Mouse (Mus musculus) C3H10T1/2 (cell line): ENCODE data around the gene Gdf2. TPM values are rescaled to one million over a fixed set of nuclear protein-coding genes. Genes with fewer than 3 reads are reported as not detected.

Experiments
- polyA plus RNA-seq, 2 experiments: library from polyadenylated mRNA; unstranded; fragments of >200 nt; fragmentation: generic; extraction: Trizol; gene quantifications; one replicate each; pipeline ENCODE4 v1.2.1; 2012; ENCODE audit warnings: missing spikeins in 2 of 2

The Gdf2 gene
- not detected for polyA plus RNA-seq

GRCm38 (mm10) chr14:33940739-33941138 lies at the start of gene Gdf2:
Gene Gdf2, plus strand, starts transcription at chr14:33941039.

GRCm38 (mm10) chr14:33923168-33924070 lies 17.4 kb upstream of the Gdf2 start, which contains the start of gene Gdf10:
Gene Gdf10, plus strand, starts transcription at chr14:33923587.

GRCm38 (mm10) chr14:33953761-33954160 lies 12.9 kb downstream of the Gdf2 start, which contains the start of gene Rbp3:
Gene Rbp3, plus strand, starts transcription at chr14:33954003.

GRCm38 (mm10) chr14:33978604-33979059 lies 37.8 kb downstream of the Gdf2 start, which contains the start of gene Zfp488:
Gene Zfp488, minus strand, starts transcription at chr14:33978764.

Other genes with a start within 250 kb of the Gdf2 start
- not detected for gene Gdf10, start 17.5 kb upstream of the Gdf2 start, polyA plus RNA-seq
- gene Rbp3, start 13.0 kb downstream of the Gdf2 start, polyA plus RNA-seq, result not detected
- not detected for gene Zfp488, start 37.7 kb downstream of the Gdf2 start, polyA plus RNA-seq
- gene Gm30083, start 74.1 kb downstream of the Gdf2 start, polyA plus RNA-seq, result not detected
- gene Gm5460, start 75.7 kb downstream of the Gdf2 start, polyA plus RNA-seq, result not detected
- gene Antxrl, start 111.7 kb downstream of the Gdf2 start, polyA plus RNA-seq, result not detected
- 10 to 100 TPM; 25.9 to 37.9 TPM for gene Anxa8, start 144.9 kb downstream of the Gdf2 start, polyA plus RNA-seq
- under 1 TPM in 1 of 2 experiments, not detected in 1; 0.22 TPM for gene A630023A22Rik, start 161.7 kb downstream of the Gdf2 start, polyA plus RNA-seq
- gene Npy4r, start 211.4 kb downstream of the Gdf2 start, polyA plus RNA-seq, result under 1 TPM; 0.05 to 0.40 TPM